Comparison of ENCODE assay signal across 14 mouse cellular contexts in genomic region chr15:12271340-12271739, GRCm38 (mm10). TPM values are rescaled to one million over a fixed set of nuclear protein-coding genes. Genes with fewer than 3 reads are reported as not detected.
"Had no signal": no experiment of that assay in that cellular context is flagged by ENCODE, and none has a peak within 500 bp of the region (broad histone marks: within the 10 kb centered on the region; RNA-seq: fewer than 3 reads in every experiment).

No protein-coding gene starts in this region.

- DNase-seq: kidney, adult 9 months; kidney, postnatal 14 days; left cerebral cortex, postnatal 4 days; lung, adult 18-20 months; lung, postnatal 4 days had no signal

- H3K4me1 ChIP-seq: midbrain, embryonic 15.5 days; neural tube, embryonic 12.5 days had no signal

- H3K27me3 ChIP-seq: limb, embryonic 13.5 days; megakaryocyte, embryonic 14.5 days; midbrain, embryonic 15.5 days; neural tube, embryonic 12.5 days had no signal

- H3K9me3 ChIP-seq: limb, embryonic 13.5 days; megakaryocyte, embryonic 14.5 days; midbrain, embryonic 15.5 days; neural tube, embryonic 12.5 days had no signal

- H3K4me2 ChIP-seq: limb, embryonic 13.5 days; midbrain, embryonic 11.5 days; midbrain, embryonic 15.5 days; neural tube, embryonic 12.5 days had no signal

- H3K27ac ChIP-seq: limb, embryonic 13.5 days; midbrain, embryonic 15.5 days; neural tube, embryonic 12.5 days had no signal

- H3K4me3 ChIP-seq: limb, embryonic 13.5 days; megakaryocyte, embryonic 14.5 days; midbrain, embryonic 15.5 days; neural tube, embryonic 12.5 days had no signal

- H3K9ac ChIP-seq: limb, embryonic 13.5 days; midbrain, embryonic 15.5 days; neural tube, embryonic 12.5 days had no signal

- ATAC-seq: intestine, postnatal 0 days; lung, postnatal 0 days; midbrain, embryonic 15.5 days had no signal

- H3K36me3 ChIP-seq: midbrain, embryonic 15.5 days had no signal

RNA-seq across cellular contexts. Expression of gene 1810049J17Rik, which starts 50.4 kb away (rescaled TPM):
- polyA plus RNA-seq: large intestine, adult 2 months; spleen, adult 2 months had no signal
